Mouse (Mus musculus): Measurements from ENCODE around the gene Polr2b. TPM values are rescaled to one million over a fixed set of nuclear protein-coding genes. Genes with fewer than 3 reads are reported as not detected.

Polr2b gene
- polyA plus RNA-seq, 1 experiment, result 30.9 TPM

- no peak for DNase-seq (ENCODE audit: low spot score)
Observed at GRCm38 (mm10) chr5:77386596-77387413, 76.9 kb downstream of the Polr2b start.

GRCm38 (mm10) chr5:77387414-77387704 lies 77.4 kb downstream of the Polr2b start:
- no peak for DNase-seq (ENCODE audit: low spot score)

DNA sequence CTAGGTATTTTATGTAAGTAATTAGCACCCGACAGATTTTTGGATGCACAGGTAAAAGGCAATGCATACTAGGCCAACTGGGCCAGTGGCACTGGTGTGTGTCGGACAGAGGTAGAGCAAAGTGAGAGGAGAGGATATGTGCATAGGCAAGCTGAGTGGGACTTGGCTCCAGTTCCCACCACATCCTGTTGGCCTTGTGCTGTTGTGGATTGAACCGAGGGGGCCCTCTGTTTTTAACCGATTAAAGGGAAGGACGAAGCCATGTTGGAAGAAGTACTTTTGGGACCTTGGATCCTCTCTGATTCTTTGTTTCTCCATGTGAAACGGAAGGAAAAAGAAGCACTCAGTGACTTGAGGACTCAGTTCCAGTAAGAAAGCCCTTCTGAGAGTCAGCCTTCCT lies 78.4 kb downstream of the Polr2b start:
- DNase-seq (ENCODE audit: low spot score), result no peak

DNA sequence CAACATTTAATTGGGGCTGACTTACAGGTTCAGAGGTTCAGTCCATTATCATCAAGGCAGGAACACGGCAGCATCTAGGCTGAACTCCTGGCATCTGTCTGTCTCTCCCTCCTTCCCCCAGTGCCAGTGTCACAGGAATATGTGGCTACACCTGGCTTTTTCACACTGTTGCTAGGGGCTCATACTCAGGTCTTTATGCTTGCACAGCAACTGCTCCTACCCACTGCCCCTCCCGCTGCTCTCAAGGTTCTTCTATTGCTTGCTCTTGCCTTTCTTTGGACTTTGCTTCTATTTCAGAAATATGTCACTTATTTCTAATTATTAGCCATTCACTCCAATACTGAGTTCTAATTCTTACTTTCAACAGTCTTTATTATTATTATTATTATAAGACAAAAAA lies 80.3 kb downstream of the Polr2b start:
- DNase-seq (ENCODE audit: low spot score), result no peak

- DNase-seq (ENCODE audit: low spot score), result no peak
Observed at GRCm38 (mm10) chr5:77393094-77393619, 83.2 kb downstream of the Polr2b start.

- DNase-seq (ENCODE audit: low spot score), result no peak
Observed at GRCm38 (mm10) chr5:77393990-77394618, 84.2 kb downstream of the Polr2b start.

DNA sequence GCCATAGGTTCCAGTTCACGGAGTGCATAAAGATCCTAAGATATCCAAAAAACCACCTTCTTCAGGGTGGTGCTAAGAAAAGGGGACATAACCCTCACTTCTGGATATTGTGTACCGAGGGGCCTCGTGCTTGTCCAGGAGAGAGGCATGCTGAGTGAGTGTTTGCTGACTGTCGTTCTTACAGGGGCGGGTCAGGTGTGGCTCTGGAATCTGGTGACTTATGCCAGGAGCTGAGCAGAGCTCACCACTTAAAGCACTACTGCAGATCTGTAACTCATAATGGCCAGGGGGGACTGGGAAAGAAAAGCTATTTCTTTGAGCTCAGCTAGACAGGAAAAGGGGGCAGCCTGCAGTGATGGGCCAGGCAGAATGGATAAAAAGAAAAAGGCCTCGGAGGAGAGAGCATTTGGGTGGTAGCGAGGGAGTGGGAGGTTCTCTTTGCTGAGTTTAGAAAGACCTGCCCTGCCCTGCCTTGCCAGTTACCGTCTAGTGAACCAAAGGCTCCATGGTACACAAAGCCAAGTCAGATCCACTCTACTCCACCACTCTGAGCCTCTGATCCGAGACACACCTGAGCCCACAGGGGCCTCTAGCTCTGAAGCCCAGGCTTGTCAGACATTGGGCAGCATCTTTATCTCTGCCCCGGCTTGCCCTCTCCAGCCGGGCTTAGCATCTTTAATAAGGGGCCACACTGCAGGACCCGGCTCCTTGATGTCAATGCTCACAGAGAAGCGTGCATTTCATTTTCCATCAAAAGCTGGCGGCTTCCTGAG lies 88.5 kb downstream of the Polr2b start:
- DNase-seq (ENCODE audit: low spot score), result no peak

Other genes starting within 250 kb of the Polr2b start
- 66.3 and 93.9 TPM in 2 replicates for gene Hopx, start 195.0 kb upstream of the Polr2b start, polyA plus RNA-seq (2012; rRNA removed)
- gene Spink2, start 98.7 kb upstream of the Polr2b start, polyA plus RNA-seq (2012; rRNA removed), result 1.0 and 1.7 TPM in 2 replicates
- 12.4 and 14.3 TPM in 2 replicates for gene Rest, start 44.7 kb upstream of the Polr2b start, polyA plus RNA-seq (2012; rRNA removed)
- gene Noa1, start 63 bp upstream of the Polr2b start, polyA plus RNA-seq (2012; rRNA removed), result 13.3 TPM in 2 replicates
- 1,512 and 1,720 TPM in 2 replicates for gene Igfbp7, start 97.9 kb downstream of the Polr2b start, polyA plus RNA-seq (2012; rRNA removed)